Mouse (Mus musculus) lung, embryonic 16.5 days (tissue): ENCODE measurements around the gene Ank2. TPM values are rescaled to one million over a fixed set of nuclear protein-coding genes. Genes with fewer than 3 reads are reported as not detected.

Experiments
- ATAC-seq: fragments of 200-750 bp; cut with Nextera tagmentation; 2 replicates; pipeline ENCODE4 v1.8.0; 2017; ENCODE audit warnings: low read depth, mild to moderate bottlenecking, moderate library complexity
- H3K27ac ChIP-seq: fragments of 300-500 bp; sonication (generic); 2 replicates; pipeline ENCODE4 v1.5.1; 2014; ENCODE audit warnings: mild to moderate bottlenecking, control low read depth, low read length
- H3K27me3 ChIP-seq: fragments of 300-500 bp; sonication (generic); 2 replicates; pipeline ENCODE4 v1.6.1; 2014; ENCODE audit warnings: low read depth, low read length, mixed read lengths; ENCODE audit not compliant: control insufficient read depth, insufficient read depth
- H3K36me3 ChIP-seq: fragments of 300-500 bp; sonication (generic); 2 replicates; pipeline ENCODE4 v1.6.1; 2014; ENCODE audit warnings: low read length; ENCODE audit not compliant: control insufficient read depth, insufficient read depth
- H3K4me1 ChIP-seq: fragments of 300-500 bp; sonication (generic); replicated peaks from 2 replicates; pipeline ENCODE4 v1.6.1; 2014; ENCODE audit warnings: low read length, mixed read lengths; ENCODE audit not compliant: control insufficient read depth, insufficient read depth
- H3K4me2 ChIP-seq: fragments of 300-500 bp; sonication (generic); 2 replicates; pipeline ENCODE4 v1.6.1; 2014; ENCODE audit warnings: low read depth, low read length, control low read depth
- H3K4me3 ChIP-seq: fragments of 300-500 bp; sonication (generic); 2 replicates; pipeline ENCODE4 v1.5.1; 2014; ENCODE audit warnings: mild to moderate bottlenecking, low read length, control low read depth
- H3K9ac ChIP-seq: fragments of 300-500 bp; sonication (generic); 2 replicates; pipeline ENCODE4 v1.6.1; 2014; ENCODE audit warnings: low read length, control low read depth
- H3K9me3 ChIP-seq: fragments of 300-500 bp; sonication (generic); 2 replicates; pipeline ENCODE4 v1.6.1; 2016; ENCODE audit warnings: low read length; ENCODE audit not compliant: control insufficient read depth
- WGBS: fragments of 180-500 bp; shearing (Covaris S2); extraction: QIAGEN DNeasy Blood & Tissue Kit; methylation state at CpG from one replicate; pipeline ENCODE4 v1.1.7; 2014; 5-methylcytosine and 5-hydroxymethylcytosine counted together
- polyA plus RNA-seq: library from polyadenylated mRNA; unstranded; fragments of >200 nt; fragmentation: Nextera tagmentation; extraction: Ambion mirVana; gene quantifications from 2 replicates; pipeline ENCODE4 v1.2.1, GENCODE M21; 2015

Ank2 gene
- polyA plus RNA-seq, 1 experiment from 2014 or later = 10.3 TPM

DNA sequence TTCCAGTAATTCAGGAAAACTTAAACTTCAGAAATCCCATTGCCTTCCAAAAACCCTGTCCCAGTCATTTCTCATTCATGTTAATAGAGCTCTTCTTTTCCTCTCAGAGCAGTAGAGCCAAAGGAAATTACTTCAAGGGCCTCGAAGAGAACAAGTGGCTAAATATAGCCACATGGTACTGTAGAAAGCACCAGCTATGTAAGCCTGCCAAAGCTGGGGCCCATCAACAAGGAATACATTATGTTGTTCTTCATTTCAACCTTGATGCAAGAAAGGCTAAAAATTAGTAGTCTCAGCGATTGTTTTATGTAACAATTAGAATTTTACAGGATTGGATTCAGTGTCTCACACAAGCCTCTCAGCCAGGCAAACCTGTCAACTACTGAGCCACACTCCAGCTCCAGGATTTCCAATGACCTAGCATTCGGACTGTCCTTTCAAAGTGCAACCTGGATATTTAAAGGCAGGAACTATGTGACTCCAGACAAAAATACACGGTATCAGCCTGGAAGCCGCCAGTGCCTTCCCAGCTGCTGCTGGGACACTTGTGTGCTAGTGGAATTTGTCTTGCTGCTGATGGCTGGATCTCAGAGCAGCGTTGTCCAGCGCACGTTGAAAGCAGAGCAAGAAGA is 26.2 kb upstream of the Ank2 start:
- H3K4me2 ChIP-seq = no peak overlapping the region
- H3K4me3 ChIP-seq = no peak overlapping the region
- H3K9ac ChIP-seq = no peak overlapping the region
- 0 out of 2 replicates have a peak, but pooled peaks cover 3% of the 10 kb centered on the region for H3K4me1 ChIP-seq
- 56% methylated on average over 8 of the region's 8 CpGs for WGBS
- no peaks in the 10 kb centered on the region for H3K9me3 ChIP-seq
- H3K36me3 ChIP-seq = no peaks in the 10 kb centered on the region
- no peak for ATAC-seq
- no peaks in the 10 kb centered on the region for H3K27me3 ChIP-seq
- H3K27ac ChIP-seq = no peak overlapping the region; the same call in 1 of the 2 replicates

DNA sequence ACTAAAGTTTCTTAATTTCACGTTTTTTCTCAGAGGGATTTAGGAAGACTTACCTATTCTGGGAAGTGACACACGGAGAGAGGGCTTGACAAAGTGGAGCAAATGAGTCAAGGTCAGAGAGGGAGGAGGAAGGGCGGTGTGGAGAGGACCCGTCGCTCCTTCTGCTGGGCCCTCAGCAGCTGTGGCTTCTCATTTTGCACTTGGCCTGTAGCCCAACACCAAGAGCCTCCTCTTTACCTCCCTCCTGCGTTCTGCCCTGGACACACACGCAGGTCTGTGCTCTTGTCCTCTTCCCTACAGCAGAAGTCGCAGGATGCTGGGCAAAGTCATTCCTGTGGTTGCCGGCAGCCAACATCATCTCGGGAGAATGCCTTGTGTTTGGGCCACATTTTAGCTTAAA is 22.0 kb upstream of the Ank2 start:
- 0 out of 2 replicates have a peak, but pooled peaks cover 3% of the 10 kb centered on the region for H3K4me1 ChIP-seq
- no peaks in the 10 kb centered on the region for H3K36me3 ChIP-seq
- H3K27ac ChIP-seq = no peak overlapping the region
- 43% methylated on average over 10 of the region's 10 CpGs for WGBS
- ATAC-seq = no peak
- no peak overlapping the region for H3K4me2 ChIP-seq
- no peaks in the 10 kb centered on the region for H3K9me3 ChIP-seq
- H3K4me3 ChIP-seq = no peak overlapping the region
- no peak overlapping the region for H3K9ac ChIP-seq
- no peaks in the 10 kb centered on the region for H3K27me3 ChIP-seq

DNA sequence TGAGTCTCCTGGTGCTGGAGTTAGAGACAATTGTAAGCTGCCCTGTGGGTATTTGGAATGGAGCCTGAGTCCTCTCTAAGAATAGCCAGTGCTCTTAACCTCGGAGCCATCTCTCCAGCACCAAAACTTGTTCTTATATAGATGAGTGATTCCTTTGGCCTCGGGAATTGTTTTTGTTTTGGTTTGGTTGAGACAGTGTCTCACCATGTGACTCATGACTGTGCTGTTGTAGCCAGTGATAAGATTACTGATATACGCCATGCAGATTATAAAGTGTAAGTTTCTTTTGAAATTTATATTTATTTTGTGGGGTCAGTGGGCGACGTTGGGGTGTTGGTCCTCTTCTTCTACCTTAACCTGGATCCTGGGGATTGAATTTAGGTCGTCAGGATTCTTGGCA is 21.1 kb upstream of the Ank2 start:
- Histone ChIP-seq H3K27me3 (no peaks in the 10 kb centered on the region), H3K27ac (no peak overlapping the region), H3K9ac (no peak overlapping the region), H3K4me1 (0 out of 2 replicates have a peak, but pooled peaks cover 3% of the 10 kb centered on the region), H3K4me2 (no peak overlapping the region), H3K4me3 (no peak overlapping the region), H3K36me3 (no peaks in the 10 kb centered on the region), H3K9me3 (no peaks in the 10 kb centered on the region)
- whole genome bisulfite sequencing = 67% methylated on average over 6 of the region's 6 CpGs
- ATAC-seq = no peak

DNA sequence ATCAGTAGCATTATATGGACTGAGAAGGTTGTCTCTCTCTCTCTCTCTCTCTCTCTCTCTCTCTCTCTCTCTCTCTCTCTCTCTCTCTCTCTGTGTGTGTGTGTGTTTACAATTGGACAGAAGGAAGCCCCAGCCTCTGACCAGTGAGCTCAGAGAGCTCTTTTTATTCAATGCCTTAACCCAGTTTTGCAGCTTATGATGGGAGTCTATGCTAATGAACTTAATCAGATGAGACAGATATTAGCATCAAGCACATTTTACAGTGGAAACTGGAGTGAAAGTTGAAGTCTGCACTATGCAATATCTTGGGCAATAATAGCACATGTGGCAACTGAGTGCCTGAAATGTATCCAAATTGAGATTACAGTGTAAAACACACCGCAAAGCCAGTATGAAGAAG is 16.1 kb upstream of the Ank2 start:
- no peak overlapping the region for H3K27ac ChIP-seq
- WGBS = 89% methylated on average over 1 of the region's 1 CpGs

DNA sequence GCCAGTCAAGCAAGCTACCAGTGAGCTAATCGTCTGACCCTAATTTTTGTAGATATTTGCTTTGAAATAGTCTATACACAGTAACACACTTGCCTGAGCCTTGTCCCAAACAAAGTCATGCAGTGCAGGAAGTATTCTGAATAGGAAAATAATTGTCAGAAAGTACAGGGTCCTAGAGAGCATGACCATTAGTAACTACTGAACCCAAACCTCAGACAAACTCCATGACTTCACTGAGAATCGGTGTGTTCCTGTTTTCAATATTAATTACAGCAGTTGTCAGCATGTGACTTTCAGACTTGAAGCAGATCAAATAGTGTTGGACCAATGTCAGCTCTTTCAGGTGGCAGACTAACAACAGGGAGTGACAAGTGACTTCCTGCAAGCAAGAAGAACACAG is 14.5 kb upstream of the Ank2 start:
- H3K9me3 ChIP-seq = no peaks in the 10 kb centered on the region
- no peak overlapping the region for H3K9ac ChIP-seq
- H3K27ac ChIP-seq = no peak overlapping the region
- WGBS = 72% methylated on average over 2 of the region's 2 CpGs
- H3K4me1 ChIP-seq = no peaks in the 10 kb centered on the region
- no peaks in the 10 kb centered on the region for H3K27me3 ChIP-seq
- H3K4me3 ChIP-seq = no peak overlapping the region
- no peak for ATAC-seq
- no peak overlapping the region for H3K4me2 ChIP-seq
- no peaks in the 10 kb centered on the region for H3K36me3 ChIP-seq

More for the DNA sequence above, 16.1 kb upstream of the Ank2 start:
- no peak overlapping the region for H3K4me3 ChIP-seq
- H3K36me3 ChIP-seq = no peaks in the 10 kb centered on the region
- ATAC-seq = no peak
- H3K27me3 ChIP-seq = no peaks in the 10 kb centered on the region
- no peak overlapping the region for H3K4me2 ChIP-seq
- H3K4me1 ChIP-seq = no peaks in the 10 kb centered on the region
- H3K9me3 ChIP-seq = no peaks in the 10 kb centered on the region
- H3K9ac ChIP-seq = no peak overlapping the region

DNA sequence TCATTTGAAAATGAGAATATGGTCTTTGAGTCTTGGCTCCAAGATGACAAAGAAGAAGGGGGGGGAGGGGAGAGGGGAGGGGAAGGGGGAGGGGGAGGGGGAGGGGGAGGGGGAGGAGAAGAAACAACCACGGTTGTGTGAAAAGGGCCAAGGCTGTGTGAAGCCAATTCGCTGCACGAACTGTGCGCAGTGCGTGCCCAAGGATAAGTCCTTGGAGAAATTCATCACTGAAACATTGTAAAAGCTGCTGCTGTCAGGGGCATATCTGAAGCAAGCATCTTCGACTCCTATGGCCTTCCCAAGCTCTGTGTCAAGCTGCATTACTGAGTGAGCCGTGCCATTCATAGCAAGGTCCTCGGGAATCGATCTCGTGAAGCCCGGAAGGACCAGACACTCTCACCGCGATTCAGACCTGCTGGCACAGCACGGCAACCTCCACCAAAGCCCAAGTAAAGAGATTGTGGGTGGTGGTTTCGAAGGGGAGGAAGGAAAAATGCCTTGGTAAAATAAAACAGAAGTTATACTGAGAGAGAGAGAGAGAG is 13.7 kb upstream of the Ank2 start:
- no peak overlapping the region for H3K27ac ChIP-seq
- no peaks in the 10 kb centered on the region for H3K4me1 ChIP-seq
- H3K9me3 ChIP-seq = no peaks in the 10 kb centered on the region
- ATAC-seq = no peak
- no peak overlapping the region for H3K9ac ChIP-seq
- no peak overlapping the region for H3K4me2 ChIP-seq
- no peaks in the 10 kb centered on the region for H3K27me3 ChIP-seq
- H3K36me3 ChIP-seq = no peaks in the 10 kb centered on the region
- 75% methylated on average over 15 of the region's 15 CpGs for WGBS
- no peak overlapping the region for H3K4me3 ChIP-seq

DNA sequence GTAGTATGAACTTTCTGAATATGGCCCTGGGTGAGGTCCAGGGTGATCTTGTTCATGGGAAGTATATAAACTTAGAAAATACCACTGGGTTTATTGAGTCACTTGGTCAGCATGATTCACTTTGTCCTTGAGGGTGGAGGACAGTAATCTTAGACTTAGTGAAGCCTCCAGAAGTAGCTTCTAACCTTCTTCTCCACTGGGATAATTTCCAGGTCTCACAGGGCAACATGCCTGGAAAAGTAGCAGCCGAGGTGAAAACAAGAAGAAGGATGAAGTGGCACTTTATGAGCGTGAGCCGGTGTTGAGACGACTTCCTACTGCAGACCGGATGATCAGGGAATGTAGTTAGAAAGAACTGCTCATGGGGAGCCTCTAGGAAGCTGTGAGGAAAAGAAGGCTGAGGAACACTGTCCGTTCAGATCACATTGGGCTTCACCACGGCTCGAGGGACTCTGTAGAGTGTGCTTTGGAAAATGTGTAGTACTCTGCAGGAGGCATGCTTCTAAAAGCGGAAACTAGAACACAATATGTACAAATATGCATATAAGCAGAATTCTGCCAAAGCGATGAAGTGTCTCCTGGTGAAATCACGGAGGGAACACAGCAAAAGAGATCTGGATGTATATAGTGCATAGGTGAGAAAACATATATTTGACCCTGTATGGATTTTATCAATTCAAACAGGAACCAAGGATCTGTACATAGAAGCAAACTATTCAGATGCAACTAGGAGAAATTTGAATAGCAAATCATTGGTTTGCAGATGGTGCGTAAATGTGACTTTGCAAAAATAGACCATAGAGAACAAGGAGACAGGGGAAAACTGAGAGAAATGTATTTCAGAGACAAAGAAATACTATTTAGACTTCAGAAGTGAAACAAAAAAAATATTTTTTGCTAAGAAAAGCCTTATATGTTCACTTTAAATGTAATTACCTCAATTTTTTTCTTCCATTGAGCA is 12.9 kb upstream of the Ank2 start:
- H3K4me2 ChIP-seq = no peak overlapping the region
- WGBS = 60% methylated on average over 12 of the region's 12 CpGs
- ATAC-seq = no peak
- no peaks in the 10 kb centered on the region for H3K9me3 ChIP-seq
- H3K36me3 ChIP-seq = no peaks in the 10 kb centered on the region
- no peaks in the 10 kb centered on the region for H3K27me3 ChIP-seq
- H3K9ac ChIP-seq = no peak overlapping the region
- no peak overlapping the region for H3K27ac ChIP-seq
- H3K4me3 ChIP-seq = no peak overlapping the region
- H3K4me1 ChIP-seq = no peaks in the 10 kb centered on the region

DNA sequence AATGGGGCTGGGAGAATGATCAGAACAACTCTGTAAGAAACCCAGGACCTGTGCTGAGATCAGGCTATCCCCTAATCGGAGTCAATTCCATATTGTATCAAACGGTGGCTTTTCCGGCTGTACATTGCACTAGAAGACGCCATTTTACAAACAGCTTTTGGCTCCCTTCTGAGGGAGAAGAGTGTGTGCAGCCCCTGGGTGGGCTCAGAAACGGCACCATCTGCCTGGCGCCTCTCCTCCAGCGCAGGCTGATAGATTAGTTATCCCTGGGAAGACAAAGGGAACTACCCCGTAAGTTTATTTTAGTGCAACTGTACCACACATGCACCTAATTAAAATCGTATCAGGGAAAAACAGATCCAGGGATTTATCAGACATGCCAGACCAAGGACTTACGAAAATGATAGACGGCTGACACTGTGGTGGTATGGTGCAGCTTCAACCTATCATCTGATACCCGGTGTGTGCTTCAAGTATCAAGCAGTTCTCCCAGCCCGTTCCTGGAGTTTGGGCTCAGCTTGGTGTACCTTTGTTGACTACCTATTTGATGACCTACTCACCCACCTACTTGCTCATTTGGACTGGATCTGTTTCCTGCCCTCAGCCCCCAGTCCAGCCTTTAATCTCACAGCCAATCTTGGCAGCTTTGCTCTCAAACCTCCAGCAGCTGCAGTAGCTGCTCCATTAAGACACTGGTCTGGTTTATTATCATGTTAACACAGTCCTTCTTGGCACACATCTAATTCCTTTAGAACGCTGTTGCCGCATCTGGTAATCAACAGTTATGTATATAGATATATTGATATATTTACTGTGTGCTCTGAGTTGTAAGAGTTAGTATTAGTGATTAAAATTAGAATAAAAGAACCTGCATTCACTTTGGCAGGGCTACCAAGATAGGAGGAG is 9.0 kb upstream of the Ank2 start:
- WGBS = 56% methylated on average over 15 of the region's 15 CpGs

More for the DNA sequence above, 9.0 kb upstream of the Ank2 start:
- Histone ChIP-seq H3K36me3 (no peaks in the 10 kb centered on the region), H3K9ac (no peak overlapping the region), H3K27me3 (no peaks in the 10 kb centered on the region), H3K4me2 (no peak overlapping the region), H3K4me3 (no peak overlapping the region), H3K4me1 (no peaks in the 10 kb centered on the region), H3K27ac (no peak overlapping the region), H3K9me3 (no peaks in the 10 kb centered on the region)
- ATAC-seq = no peak
